Mouse (Mus musculus) heart, postnatal 4 days (tissue): ENCODE measurements around the gene Cryab. TPM values are rescaled to one million over a fixed set of nuclear protein-coding genes. Genes with fewer than 3 reads are reported as not detected.

Experiments used
- DNase-seq: peaks from one replicate; pipeline ENCODE4 v3.0.0; 2021
- total RNA-seq, 2 experiments: library from RNA; stranded (reverse); gene quantifications; 2 replicates each; pipeline ENCODE4 v1.2.3; 2021

Gene Cryab
- total RNA-seq, 2 experiments from 2014 or later = 1,184 to 1,197 TPM

DNA sequence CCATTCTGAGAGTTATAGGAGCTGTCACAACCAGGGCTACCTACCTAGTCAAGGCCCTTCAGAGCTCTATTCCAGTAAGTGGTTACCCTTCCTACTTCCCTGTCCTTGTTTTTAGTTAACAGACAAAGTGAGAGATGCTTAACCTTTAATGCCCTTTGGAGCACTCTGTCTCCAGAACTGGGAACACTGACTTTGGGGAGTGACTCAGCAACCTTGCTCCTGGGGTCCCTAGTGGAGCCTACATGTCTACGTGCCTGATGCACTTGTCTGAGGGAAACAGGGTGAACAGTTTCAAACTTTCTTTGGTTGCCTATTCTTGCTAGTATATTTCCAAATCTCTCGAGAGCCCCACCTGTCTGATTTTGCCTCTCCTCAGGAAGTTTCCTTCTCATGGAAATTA lies 8.4 kb upstream of the Cryab start:
- no peak for DNase-seq

DNA sequence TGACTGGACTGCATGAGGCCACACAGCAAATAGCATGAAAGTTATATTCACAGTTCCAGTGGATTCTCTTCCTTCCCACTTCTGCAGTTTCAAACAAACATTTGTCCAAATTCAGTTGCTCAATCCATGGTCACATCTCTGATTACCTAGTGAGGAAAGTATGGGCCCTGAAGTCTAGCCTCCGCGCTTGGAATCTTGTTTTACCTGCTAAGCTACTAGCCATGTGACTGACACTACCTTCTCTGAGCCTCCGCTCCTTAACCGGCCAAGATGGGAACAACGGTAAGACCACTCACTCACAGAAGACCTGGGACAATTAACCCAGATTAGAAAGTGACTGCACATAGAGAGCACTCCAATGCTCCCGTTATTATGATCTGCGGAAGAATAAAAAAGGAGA lies 5.3 kb upstream of the Cryab start:
- no peak for DNase-seq

- DNase-seq = peak; percentile 51
Measured at GRCm38 (mm10) chr9:50746214-50746677, 4.9 kb upstream of the Cryab start, which contains the start of gene 2310030G06Rik. Gene 2310030G06Rik (minus strand): TSS chr9:50746536.

DNA sequence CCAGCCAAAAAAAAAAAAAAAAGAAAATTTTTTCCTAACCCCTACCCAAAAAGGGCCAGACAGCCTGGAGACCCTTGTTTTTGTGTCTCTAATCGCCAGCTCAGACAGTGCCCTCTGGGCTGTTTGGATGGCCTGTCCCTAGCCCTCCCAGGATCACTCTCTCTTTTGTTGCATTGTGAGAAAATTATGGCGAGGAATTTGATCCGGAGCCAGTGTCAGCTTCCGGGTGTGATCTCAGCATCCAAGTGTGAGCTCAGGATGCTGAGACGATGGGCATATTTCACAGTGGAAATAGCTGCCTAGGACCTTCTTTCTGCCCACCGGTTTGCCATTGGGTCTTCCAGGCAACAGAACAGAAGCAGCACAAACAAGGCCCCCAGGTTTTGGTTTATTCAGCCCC lies 419 bp upstream of the Cryab start:
- peak; percentile 38 for DNase-seq

DNA sequence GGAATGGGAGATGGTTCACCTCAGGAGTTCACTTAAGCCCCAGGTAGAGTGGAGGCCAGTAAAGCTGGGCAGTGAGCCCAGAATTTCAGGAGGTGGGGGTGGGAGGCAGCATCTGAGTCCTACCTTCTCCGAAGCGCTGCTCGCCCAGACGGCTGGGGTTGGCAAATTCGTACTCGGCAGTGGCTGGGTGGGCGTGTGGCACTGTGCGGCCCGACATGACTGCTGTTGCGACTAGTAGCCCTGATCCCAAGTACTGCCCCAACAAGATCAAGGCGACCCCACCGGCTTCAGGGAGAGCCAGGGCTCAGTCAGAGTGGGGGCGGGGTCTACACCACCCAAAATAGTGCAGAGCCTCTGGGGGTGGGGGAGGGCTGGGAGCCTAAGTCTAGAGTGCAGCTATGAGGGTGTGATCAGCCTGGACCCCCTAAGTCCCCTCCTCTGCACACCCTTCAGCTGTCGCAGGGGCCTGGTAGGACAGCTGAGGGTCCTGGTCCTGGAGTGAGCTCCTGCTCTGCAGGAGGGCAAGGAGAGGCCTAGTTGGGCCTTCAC lies 1.0 kb downstream of the Cryab start, which contains the start of gene Hspb2:
Gene Hspb2 (minus strand): TSS at position 301 of the 549 bp plus-strand sequence.
- DNase-seq = peak; percentile 80

GRCm38 (mm10) chr9:50752784-50753615 lies 1.9 kb downstream of the Cryab start:
- peak; percentile 93 for DNase-seq

DNA sequence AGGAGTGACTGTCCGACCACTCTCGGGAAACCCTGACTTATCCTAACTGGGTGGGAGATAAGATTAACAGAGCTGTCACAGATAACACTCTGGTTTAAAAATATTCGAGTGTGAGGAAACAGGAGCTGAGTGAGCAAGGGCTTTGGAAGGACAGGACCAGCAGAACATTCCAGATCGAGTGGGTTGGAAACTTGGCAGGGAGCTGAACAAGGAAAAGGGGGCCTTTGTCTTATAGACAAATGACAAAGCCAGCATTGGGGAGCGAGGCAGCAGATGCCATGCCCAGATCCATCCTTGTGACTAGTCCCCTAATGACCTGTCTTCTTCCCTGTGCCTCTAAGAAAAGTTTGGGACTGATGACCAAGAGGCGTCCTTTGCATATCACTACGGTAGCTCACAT lies 2.8 kb downstream of the Cryab start:
- peak; percentile 33 for DNase-seq

GRCm38 (mm10) chr9:50756711-50757110 lies 5.6 kb downstream of the Cryab start:
- DNase-seq = no peak

- DNase-seq = no peak
Measured at GRCm38 (mm10) chr9:50761520-50762243, 10.6 kb downstream of the Cryab start.

DNA sequence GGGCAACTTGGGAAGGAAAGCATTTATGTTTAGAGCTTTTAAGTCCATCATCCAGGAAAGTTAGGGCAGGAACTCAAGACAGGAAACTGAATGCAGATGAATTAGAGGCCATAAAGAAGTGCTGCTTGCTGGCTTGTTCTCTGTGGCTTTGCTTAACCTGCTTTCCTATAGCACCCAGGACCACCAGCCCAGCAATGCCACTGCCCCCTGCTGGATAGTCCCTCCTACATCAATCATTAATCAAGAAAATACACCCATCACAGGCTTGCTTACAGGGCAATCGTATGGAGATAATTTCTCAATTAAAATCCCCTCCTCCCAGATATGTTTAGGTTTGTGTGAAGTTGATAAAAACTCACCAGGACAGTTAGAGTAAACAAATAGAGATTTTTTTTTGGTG lies 12.2 kb downstream of the Cryab start:
- peak; percentile 63 for DNase-seq

DNA sequence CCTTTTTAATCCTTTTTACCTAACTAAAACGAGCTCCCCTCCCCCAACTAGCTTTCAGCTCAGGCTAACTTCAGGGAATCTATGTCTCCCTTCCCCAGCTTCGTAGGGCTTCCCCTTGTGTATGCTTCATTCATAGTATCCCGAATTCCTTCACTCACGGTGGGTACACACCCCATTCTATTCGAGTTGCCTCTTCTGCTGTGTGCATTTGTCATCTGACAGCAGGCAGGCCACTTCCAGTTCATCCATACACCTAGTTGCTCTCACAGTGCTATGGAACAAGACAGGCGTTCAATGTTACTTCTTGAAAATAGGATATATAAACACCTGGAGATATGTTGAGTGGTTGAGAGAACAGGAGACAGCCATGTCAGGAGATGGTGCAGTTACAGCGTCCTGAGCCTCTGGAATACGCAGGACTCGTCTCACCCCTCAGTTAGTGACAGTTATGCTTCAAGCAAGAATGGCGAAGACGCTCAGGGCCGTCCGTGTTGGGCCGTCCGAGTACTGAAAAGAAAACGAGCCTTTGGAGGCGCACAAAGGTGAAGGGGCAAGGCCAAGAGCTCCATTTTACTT lies 16.5 kb downstream of the Cryab start:
- no peak for DNase-seq

DNA sequence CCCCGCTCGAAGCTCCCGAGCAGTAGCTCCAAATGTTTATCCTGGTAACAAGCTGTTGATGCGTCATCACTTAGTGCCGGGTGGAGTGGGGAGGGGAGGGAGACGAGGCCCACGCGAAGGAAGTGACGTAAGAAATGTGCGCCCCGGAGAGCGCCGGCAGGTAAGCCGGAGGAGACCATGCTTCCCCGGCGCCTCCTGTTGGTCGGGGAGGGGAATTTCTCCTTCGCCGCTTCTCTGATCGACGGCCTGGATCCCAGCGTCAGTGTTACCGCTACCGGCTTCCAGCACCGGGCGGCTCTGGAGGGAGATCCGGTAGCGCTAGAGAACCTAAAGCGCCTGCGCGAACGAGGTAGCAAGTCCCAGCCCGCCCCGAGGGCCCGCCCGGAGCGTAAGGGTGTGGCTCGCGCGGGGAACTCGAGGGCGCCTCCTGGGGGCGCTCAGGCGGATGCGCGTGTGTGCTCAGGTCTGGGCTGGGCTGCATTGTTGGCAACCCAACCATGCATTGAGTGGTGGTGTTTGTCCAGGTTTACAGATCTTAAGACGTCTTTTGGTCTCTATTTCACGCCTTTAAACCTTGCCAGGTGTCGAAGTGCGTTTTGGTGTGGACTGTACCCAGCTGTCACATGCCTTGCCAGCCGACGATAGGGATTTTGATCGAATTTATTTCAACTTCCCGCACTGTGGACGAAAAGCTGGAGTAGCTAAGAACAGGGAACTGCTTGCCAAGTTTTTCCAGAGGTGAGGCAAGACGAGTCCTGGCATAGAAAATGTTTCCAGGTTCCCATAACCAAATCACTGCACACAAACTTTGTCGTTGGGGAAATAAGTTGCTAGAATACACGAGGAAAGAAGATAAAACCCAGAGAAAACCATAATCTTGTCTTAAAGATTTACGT lies 17.2 kb downstream of the Cryab start, which contains the start of gene Fdxacb1:
Gene Fdxacb1 (plus strand): TSS at position 130 of the 896 bp plus-strand sequence.
- peak; percentile 97 for DNase-seq

DNA sequence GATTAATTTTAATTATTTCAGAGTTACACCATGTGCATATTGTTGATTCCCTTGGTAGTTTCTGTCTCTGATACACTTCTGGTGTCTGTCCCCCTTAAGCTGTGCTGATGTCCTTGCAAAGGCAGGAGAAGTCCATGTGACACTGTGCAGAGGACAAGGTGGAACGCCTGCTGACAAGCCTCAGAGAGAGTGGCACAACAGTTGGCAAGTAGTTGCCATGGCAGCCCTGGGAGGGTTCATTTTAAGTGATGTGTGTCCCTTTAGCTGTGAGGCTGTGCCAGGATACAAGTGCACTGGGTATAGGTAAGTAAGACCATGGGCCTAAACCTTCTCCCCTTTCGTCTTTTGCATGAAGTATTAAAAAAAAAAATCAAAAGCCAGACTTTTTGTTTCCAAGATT lies 18.9 kb downstream of the Cryab start:
- DNase-seq = peak; percentile 26

DNA sequence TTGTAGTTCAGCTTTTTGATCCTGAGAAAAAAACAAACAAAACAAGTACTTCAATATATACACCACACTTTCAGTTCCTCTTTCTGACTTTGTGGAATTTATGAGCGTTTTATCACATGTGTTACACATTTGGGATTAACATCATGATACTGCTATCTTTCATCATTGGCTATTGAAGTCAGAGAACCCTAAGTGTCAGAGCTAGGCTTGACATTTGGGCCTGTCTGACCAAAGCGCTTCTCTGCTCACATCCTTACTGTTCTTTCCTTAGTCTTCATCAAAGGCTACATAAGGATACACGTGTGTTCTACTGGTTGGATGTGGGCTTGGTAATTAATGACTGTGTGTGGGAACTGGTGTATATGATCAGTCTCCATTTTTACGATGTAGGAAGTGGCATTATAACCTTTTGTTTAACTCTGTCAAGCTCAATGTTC lies 22.9 kb downstream of the Cryab start:
- DNase-seq = no peak

GRCm38 (mm10) chr9:50774991-50775612 lies 24.0 kb downstream of the Cryab start, which contains the start of the genes Alg9 and 1110032A03Rik:
Gene Alg9 (plus strand): TSS chr9:50775019.
Gene 1110032A03Rik (minus strand): TSS chr9:50775520.
- DNase-seq = peak; percentile 93

GRCm38 (mm10) chr9:50775662-50776126 lies 24.6 kb downstream of the Cryab start:
- DNase-seq = peak; percentile 21

DNA sequence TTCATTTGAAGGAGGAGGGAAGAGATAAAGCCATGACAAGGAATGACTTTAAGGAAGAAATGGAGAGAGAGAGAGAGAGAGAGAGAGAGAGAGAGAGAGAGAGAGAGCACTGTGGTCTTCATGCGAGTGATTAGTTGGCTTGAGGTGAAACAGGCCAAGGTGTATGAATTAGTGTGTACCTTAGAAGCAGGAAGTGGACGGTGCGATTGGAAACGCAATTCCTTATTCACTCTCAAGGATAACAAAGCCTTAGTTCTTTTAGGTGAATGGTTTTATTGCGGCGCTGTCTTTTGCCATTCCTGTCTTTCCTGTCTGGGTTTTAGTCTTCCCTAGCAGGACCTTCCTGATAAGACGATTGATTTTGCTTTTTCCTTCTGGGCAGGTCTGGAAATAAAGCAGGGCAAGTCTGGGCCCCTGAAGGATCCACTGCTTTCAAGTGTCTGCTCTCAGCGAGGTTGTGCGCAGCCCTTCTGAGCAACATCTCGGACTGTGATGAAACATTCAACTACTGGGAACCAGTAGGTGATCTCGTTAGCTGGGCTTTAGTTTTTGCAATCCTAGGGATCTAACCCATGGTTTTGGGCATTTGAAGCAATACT lies 25.1 kb downstream of the Cryab start:
- no peak for DNase-seq

DNA sequence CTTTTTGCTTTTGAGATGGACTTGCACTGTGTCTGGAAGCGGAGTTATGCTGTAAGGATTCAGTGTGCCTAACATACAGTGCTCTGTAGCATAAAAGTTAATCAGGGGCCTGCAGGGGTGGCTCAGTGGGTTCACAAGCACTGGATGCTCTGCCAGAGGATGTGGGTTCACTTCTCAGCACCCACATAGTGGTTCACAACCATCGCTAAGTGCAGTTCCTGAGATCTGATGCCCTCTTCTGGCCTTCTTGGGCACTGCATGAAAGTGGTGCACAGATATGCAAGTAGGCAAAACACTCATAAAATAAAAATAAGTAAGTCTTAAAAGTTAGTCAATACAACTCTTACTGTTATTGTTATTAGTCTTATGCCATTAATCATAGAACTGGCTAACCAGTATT lies 31.0 kb downstream of the Cryab start:
- DNase-seq = peak; percentile 42

- no peak for DNase-seq
Measured at GRCm38 (mm10) chr9:50795266-50795665, 44.1 kb downstream of the Cryab start.

DNA sequence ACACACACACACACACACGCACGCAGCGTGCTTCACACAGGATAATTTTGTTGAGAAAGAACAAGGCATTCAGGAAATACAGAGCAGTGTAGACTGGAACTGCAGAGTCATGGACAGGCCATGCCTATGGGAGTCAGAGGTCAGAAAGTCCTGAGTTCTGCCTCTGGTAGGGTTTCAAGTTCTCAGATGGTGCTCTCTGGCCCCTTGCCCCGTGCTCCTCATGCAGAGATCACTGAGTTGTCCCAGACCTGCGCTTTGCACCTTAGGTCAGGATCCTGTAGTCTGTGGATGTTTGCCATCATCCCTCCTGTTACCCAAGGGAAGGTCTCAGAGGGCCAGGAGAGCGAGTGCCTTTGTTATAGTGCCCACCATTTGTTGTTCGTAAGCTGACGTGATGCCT lies 45.7 kb downstream of the Cryab start:
- DNase-seq = no peak
